Mouse (Mus musculus) T-helper 2 cell (primary cell): Measurements from ENCODE around the gene Car12.

Source experiments
- in situ Hi-C: fragments of 300-600 bp; cut with MboI, MseI; formaldehyde crosslinking; loops from one replicate; pipeline ENCODE4 v1.15.1; 2025; ENCODE audit warnings: high pct_unique_total_duplicates

Gene Car12

DNA sequence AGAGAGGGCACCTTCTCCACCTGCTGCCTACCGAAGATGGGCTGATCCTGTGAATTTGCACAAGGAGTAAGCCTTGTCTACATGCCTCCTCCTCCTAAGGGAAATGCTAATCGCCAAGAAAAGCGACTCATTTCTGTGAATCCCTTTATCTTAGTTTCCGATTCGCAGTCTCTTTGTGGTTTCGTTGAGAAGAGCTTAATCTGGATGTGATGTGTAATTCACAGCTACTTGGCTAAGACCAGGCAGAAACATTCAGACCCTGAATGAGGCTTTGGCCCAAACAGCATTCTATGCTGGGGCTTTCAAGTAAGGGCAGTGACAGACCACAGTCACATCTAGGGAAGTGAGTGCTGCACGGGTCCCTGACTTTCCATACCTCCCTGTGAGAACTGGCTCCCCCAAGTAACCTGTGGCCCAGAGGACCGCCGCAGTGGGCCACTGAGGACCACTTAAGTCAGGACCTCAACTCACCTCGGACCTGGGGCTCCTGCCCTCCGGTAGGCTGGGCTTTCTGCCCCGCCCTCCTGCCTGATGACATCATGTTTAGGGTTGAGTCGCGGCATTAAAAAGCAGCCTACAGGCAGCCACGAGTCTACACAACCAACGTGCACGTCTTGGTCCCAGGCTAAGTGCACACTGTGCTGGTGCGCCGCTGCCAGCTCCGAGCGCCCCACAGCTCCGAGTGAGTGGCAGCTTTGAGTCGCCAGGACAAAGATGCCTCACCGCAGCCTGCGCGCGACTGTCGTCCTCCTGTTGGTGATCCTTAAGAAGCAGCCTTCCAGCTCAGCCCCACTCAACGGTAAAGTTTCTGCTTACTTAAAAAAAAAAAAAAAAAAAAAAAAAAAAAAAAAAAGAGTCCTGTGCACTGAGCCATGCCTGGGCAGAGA is at the start of gene Car12:
Car12 (plus strand) TSS at position 552 of the 887 bp plus-strand sequence.
- in situ Hi-C loops = no loop called here

DNA sequence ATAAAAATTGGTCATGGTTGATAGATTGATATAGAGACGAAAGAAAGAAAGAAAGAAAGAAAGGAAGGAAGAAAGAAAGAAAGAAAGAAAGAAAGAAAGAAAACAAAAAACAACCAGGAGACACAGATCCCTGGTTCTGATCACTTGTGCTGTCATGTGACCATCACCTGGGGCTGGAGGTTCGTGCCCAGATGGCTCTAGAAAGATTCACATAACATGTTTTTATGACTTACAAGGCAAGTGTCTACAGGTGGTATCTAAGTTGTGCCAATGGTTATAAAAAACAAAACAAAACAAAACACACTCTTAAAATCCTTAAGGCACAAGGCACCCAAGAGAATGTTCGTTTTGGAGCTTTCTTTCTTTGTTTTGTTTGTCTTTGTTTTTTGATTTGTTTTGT is 49.7 kb upstream of the Car12 start:
- in situ Hi-C loops = loop anchor here (5.0 kb wide), 2 partner anchors 34 to 36 kb away; no protein-coding TSS in a partner anchor

DNA sequence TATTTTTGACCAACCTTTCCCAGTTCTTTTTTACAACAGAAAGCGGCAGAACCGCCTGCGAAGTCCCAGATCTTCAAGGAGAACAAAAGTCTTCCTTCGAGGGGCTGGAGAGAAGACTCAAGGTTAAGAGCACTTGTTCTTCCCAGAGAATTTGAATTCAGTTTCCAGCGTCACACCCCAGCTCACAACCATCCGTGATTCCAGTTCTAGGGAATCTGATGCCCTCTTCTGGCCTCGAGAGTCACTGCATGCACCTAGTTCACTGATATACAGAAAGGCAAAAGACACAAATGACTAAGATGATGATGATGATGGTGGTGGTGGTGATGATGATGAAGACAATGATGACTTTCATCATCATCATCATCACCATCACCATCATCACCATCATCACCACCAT is 48.9 kb upstream of the Car12 start:
- in situ Hi-C loops = loop anchor here (5.0 kb wide), 2 partner anchors 33 to 37 kb away; no protein-coding TSS in a partner anchor

DNA sequence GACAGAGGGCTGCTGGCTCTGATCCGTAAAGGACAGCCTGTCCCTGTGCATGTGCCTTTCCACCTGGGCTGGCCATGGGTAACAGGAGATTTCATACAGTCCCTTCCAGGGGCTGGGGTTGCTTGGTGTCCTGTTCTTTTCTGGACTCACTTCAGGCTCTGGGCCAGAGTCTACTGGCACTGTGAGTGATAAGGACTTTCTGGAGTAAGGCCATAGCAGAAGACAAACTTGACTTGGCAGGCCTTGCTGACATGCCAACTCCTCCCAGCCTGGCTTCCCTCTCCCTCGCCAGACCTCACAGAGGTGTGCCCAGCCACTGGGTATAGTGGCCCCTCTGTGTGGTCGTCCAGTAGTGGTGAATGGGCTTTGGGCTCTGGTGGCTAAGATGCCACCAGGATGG is 47.3 kb upstream of the Car12 start:
- in situ Hi-C loops = no loop called here

DNA sequence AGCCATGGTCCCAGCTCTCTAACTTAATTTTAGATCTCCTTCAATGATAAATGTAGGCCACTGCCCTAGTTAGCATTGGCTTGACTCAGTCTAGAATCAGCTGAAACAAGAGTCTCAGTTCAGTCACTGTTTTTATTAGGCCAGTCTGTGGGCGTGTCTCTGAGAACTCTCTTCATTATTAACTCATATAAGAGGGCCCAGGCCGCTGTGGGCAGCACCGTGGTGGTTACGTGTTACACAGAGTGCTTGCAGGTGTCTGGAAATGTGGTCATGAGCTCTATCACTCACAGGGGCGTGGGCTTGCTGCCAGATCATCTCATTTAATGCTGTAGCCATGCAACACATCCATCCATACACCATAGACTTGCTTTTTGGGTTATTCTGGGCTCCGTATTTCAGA is 46.4 kb upstream of the Car12 start:
- in situ Hi-C loops = no loop called here

DNA sequence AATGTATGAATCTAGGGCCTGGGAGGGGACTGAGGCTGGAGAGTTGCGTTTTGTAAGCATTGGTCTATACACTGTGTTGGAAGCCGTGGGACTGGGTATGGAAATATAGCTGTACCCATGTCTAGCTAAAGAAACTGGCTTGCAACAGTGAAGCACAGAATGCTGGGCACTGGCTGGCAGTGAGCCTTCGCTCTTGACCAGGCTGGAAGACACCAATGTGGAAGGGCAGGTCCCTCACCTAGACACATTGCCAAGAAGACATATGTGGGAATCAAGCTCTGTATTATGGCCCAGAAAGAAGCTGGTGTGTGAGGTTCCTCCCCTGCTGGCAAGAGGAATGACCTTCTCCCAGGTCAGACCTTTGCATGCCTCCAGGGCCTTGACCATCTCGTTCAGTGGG is 45.6 kb upstream of the Car12 start:
- in situ Hi-C loops = no loop called here

DNA sequence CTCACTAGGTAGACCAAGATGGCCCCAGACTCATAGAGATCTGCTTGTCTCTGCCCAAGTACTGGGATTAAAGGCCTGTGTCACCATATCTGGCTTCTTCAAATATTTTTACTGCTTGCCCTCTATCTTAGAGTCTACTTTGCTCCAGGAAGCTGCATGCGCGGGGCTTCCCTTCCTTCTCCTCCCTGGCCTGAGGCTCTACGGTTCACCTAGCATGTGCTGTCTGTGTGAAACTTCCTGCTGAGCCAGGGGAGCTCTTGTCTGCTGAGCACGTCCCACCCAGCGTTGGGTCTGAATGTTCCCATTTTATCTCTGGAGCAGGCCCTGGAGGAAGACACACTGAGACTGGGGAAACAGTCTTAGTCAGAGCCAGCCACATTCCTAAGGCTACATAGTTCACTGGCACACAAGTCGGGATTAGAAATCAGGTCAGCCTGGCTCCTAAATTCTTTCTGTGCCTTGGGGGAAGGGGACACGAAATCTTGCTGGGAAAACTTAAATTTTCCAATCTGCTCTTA is 43.9 kb upstream of the Car12 start:
- in situ Hi-C loops = loop anchor here (10.0 kb wide), 1 partner anchor 945 kb away; no protein-coding TSS in a partner anchor

DNA sequence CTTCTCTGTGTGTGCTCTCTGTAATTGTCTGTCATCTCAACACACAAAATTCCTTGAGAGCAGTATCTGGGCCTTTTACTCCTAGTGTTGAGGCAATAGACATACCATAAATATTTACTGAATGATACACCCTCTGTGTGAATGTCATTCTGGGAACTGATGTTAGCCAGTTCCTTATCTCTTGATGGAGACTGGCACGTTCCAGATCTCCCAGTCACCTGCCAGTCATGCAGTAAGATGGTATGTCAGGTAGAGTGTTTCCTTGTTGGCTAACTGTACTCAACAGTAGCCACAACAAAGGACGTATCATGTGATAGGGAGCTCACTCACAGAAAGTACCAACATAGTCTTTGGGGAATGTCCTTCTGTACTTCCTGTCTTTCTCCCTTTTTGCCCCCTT is 39.7 kb upstream of the Car12 start:
- in situ Hi-C loops = loop anchor here (10.0 kb wide), 1 partner anchor 949 kb away; no protein-coding TSS in a partner anchor

DNA sequence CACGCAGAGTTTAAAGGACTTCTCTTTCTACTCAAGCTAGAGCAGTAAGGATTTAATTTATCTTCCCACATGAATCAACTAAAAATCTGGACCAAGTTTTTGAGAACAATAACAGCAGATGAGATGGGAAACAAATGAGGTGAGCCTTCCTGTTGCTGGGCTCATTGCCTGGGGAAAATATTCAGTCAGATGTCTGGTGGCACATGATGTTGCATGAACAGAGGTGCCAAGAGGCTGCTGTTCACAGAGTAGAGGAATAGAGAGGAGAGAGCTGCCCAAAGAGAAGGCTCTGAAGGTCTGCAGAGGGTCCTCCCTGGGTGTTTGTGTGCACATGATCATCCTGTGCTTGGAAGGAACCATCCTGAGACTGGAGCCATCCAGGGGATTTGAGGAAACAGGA is 37.9 kb upstream of the Car12 start:
- in situ Hi-C loops = loop anchor here (10.0 kb wide), 1 partner anchor 951 kb away; no protein-coding TSS in a partner anchor

DNA sequence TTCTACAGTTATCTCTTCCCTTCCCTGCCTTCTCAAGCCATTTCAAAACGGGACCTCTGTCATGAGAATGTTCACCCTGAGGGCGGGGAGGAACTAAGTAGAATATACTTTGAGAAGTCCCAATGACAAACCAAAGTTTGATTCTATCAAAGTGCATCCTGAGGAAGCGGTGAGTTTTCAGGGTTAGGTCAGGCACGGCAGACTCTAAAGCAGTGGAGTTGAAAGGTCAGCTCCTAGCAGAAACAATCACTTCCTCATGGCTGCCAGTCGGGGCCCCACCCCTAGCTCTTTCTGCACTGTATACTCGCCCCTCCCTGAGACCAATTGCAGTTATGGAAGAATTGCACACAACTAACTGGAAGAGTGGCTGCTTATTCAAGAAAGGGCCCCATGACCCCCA is 33.4 kb upstream of the Car12 start:
- in situ Hi-C loops = no loop called here

DNA sequence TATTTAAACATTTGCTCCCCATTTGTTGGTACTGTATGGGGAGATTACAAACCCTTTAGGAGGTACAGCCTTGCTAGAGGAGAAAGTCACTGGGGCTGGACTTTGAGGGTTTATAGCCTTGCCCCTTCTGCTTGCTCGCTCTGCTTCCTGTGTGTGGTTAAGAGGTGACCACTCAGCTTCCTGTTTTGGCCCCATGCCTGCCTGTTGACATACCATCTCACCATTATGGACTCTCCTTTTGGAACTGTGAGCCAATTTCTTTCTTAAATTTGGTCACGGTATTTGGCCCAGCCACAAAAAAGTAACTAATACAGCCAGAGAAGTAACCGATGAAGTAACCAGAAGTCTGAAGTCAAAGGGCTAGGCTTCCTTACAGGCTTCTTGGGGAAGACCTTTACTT is 30.7 kb upstream of the Car12 start:
- in situ Hi-C loops = no loop called here

DNA sequence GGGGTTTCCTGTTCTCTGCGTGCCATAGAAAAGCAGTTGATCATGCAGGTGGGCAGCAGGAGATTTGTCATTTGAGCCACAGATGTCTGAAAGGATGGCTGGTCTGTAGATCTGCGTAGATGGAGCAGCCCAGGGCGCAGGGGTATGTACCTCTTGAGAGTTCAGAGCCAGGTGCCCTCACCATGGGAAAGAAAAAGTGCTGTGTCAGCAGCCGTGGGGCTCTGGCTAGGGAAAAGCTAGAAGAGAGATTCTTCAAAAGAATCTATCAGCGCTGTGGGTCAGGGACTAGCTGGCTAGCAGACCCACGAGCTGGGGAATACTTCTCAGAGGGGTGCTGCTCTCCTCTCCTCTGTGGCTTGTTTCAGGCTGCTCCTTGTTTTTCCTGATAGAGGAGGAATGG is 27.8 kb upstream of the Car12 start:
- in situ Hi-C loops = no loop called here

DNA sequence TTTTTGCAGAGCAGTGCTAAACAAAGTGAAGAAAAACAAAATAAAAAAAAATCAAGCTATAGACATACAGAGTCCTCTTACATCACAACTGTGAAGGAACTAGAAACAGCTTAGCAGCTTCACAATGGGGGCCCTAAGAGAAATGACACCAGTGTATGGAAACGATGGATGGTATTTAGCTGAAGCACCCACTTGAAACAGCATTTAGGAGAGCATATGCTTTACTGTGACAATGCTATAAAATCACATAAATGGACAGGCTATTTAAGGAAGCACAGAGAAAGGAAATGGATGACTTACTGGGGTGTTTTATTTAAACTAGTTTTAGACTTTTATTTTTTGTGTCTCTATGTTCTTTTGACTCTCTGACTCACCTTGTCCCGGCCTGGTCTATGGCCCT is 25.8 kb upstream of the Car12 start:
- in situ Hi-C loops = no loop called here

DNA sequence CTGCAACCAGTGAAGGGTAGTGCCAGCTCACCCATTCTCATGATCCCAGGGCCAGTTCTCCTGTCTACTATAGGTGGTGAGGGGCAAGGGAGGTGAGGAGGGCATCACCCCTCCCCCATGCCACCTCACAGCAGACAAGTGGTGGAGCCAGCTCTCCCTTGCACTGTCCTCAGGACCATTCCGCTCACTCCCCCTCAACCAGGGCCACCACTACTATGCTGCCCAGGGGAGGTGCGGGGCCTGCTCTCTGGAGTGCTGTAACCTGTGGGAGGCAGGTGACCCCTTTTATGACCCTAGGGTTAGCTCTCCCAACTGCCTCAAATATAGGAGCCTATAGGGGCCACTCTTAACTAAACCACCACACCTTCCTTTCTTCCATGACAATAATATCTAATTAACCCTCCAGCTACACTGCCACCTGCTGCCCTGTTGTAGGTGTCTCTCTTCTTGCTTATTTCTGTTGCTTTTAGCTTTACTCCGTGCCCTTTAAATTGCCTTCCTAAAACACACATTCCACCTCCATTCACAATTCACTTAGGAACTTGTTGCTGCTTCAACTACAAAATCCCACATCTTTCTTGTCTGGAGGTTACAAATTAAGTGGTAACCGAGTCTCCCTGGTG is 21.7 kb upstream of the Car12 start:
- in situ Hi-C loops = loop anchor here (10.0 kb wide), 1 partner anchor 47 kb away; no protein-coding TSS in a partner anchor

DNA sequence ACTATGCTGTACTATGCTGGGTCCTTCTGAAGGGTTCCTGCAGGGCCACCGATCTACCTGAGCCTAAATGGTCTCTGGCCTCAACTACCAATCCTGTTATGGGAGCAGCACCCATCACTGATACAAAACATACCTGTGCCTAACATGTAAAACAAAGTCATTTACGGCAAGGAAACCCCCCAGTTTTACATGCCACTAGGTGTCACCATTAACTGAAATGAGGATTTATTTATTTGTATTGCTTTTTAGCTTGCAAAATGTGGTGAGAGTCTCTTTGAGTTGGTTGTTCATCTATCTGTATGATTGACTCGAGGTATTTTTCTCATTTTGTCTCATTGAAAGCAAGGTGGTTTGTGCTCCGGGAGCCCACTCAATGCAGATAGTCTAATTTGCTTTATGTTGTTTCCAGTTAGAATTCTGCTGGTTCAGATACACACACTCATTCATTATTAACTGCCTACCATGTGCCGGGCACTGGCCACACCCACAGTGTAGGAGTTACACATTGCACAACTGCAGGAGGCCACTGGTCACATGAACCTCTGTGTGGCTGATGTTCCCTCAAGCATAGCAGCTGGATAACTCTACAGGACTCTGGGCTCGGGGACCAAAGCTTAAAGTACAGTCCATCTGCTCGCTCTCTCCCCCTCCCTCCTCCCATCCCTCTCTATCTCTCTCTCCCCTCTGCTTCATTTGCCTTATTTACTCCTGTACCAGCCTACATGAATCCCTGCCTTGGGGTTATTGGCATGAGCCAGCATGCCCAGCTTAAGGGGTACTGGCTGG is 15.9 kb upstream of the Car12 start:
- in situ Hi-C loops = loop anchor here (5.0 to 10.0 kb wide), 2 partner anchors 35 to 53 kb away; no protein-coding TSS in a partner anchor

DNA sequence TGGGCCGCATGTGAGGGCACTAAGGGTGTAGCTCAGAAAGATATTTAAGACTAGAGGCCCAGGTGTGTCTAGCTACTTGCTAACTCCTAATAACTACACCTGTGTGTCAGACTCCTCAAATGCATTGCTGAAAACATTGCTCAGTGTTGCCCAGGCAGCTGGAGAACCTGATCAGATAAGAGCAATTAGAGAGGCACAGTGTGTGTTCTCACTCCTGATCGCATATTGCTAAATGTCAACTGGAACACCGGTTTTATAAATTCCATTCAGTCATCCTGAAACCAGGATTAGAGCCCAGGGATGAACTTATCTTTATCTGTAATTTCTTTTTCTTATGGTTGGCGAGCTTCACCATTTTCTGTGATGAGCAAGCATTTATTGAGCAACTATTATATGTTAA is 13.7 kb upstream of the Car12 start:
- in situ Hi-C loops = loop anchor here (5.0 to 10.0 kb wide), 3 partner anchors 37 to 185 kb away; partner anchors contain the start of gene Fbxl22

DNA sequence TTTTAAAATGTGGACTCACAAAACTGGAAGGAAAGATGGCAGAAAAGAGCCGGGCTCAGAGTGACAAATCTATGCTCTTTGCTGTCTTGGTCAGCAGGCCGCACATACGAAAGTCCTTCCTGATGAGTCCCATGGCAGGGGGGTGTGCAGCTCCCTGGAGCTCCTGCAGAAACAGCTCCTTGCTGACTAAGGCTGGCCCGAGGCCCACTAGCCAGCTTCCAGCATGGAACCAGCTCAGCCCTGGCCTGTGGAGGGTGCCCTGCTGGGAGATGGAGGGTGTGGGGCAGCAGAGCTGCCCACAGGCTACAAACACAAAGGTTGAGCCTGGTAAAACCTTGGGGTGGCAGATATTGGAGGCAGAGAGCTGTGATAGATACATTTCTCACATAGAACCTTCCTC is 10.5 kb upstream of the Car12 start:
- in situ Hi-C loops = loop anchor here (10.0 kb wide), 1 partner anchor 188 kb away; the partner anchor contains the start of gene Fbxl22

DNA sequence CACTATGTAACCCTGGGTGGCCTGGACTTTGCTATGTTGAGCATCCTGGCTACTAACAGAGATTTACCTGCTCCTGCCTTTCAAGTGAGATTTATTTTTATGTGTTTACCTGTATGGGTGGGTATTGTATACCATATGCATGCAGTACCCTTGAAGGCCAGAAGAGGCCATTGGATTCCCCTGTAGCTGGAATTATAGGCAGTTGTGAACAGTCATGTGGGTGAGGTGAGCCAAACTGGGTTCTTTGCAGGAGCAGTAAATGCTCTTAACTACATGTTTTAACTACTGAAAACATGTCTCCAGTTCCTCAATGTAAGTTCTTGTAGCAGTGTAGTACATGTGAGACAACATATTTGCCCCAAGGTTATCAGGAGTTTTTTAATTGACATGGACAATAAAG is 8.1 kb upstream of the Car12 start:
- in situ Hi-C loops = loop anchor here (10.0 kb wide), 1 partner anchor 191 kb away; the partner anchor contains the start of gene Fbxl22

DNA sequence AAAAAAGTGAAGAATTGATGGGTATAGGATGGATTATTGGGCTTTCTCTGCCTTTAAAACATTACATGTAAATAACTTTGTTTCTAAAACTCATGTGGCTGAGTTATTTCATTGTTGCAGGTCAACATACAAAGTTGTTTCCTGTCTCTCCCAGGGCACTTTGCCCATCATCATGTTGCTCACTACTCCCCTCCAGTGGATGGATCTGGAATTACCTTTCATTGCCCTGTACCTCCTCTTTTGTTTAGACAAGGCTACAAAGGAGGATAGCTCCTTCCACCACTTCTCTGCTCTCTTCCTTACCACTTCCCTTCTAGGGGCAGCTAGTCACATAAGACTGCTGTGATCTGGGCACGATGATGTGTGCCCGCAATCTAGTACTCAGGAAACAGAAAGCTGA is 7.7 kb upstream of the Car12 start:
- in situ Hi-C loops = loop anchor here (10.0 kb wide), 1 partner anchor 191 kb away; the partner anchor contains the start of gene Fbxl22

DNA sequence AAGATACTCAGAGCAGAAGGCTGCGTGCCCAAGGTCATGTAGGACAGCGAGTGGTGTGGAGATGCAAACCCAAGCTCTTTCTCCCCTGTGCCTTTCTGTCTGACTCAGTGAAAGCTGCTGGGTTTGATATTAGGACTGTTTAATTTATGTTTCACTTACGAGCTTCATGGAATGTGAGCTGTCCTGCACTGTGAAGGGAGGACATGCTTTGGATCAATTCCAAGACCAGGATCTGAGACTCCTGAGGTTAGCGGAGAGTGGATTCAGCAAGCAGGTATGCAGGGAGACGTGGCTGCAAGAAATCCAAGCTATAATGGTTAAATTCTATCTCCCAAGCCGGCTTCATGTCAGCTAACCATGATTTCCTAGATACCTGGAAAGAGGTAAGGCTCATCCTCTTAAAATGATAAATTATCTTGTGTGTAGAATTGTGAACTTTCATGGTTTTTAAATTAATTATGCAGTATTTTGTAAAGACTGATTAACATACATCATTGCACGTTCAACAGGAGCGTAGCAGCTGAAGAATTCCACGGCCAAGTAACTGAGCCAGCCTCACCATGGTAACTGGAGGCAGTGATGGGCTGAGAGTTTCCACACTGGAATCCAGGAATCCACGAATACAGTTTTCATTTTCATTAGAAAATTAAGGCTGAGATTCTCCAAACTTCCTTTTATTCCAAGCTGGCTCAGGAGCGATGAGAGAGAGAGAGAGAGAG is 5.3 kb upstream of the Car12 start:
- in situ Hi-C loops = loop anchor here (10.0 kb wide), 1 partner anchor 193 kb away; the partner anchor contains the start of gene Fbxl22
